Comparison of ENCODE assay signal across 12 mouse cellular contexts in the genomic region with DNA sequence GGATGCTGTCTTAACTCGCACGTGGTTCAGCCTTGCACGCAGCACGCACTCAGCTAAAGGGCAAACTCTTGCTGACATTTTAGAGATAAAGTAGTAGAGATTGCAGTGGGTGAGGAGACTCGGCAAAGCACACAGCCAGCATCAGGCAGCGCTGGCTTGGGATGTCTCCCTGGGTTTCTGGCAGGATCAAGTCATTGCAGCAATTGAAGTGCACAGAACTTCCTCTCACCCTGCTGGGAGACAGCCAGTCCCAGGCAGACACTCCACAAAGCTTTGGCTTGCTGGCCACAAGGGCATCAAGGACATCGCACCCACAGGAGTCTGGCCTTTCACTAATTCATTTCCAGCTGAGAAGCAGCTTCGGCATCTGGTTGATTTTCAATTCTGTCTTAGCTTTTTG. TPM values are rescaled to one million over a fixed set of nuclear protein-coding genes. Genes with fewer than 3 reads are reported as not detected.
DNase-seq lines count a peak whose midpoint lies in the region; ATAC-seq and TF ChIP-seq lines count a peak whose summit lies in the region.
"Had no signal": no experiment of that assay in that cellular context is flagged by ENCODE, and none has a peak within 500 bp of the region (broad histone marks: within the 10 kb centered on the region; RNA-seq: fewer than 3 reads in every experiment).

No protein-coding gene starts in this region.

- H3K4me3 ChIP-seq in kidney, adult 2 months (ENCODE audit: insufficient read depth, low read depth, low read length), result no peak overlapping the region
- H3K4me3 ChIP-seq in kidney, embryonic 15.5 days (replicated peaks), result no peak overlapping the region
- H3K4me3 ChIP-seq in forebrain, embryonic 13.5 days, result no peak overlapping the region

- DNase-seq in kidney, adult 2 months, result peak; percentile 66
- DNase-seq in adrenal gland, postnatal 14 days, result peak; percentile 68
- peak; percentile 98 for DNase-seq in heart, adult 11 months
- DNase-seq in layer of hippocampus, adult 9-11 months, result peak; percentile 9
- no peak for DNase-seq in embryo, embryonic 10 days (ENCODE audit: low spot score)
- no peak for DNase-seq in c-Kit-positive CD71-positive TER-119-positive erythroid progenitor cells, embryonic 14.5 days (ENCODE audit: low spot score)
- DNase-seq: lung, embryonic 14.5 days had no signal

- H3K4me2 ChIP-seq in kidney, embryonic 15.5 days, result no peak overlapping the region
- H3K4me2 ChIP-seq in forebrain, embryonic 13.5 days, result no peak overlapping the region
- H3K4me2 ChIP-seq: lung, embryonic 14.5 days had no signal

- TF ChIP-seq CTCF in kidney, adult 2 months (conservative IDR thresholded peaks at IDR 0.05; ENCODE audit: insufficient read depth, insufficient read length, low read depth, low read length), result no peak

- H3K4me1 ChIP-seq in kidney, adult 2 months (ENCODE audit: control insufficient read depth, insufficient read depth, low read length), result peaks cover 26% of the 10 kb centered on the region
- H3K4me1 ChIP-seq in kidney, embryonic 15.5 days, result peaks cover 36% of the 10 kb centered on the region
- H3K4me1 ChIP-seq in forebrain, embryonic 13.5 days, result no peaks in the 10 kb centered on the region

- no peaks in the 10 kb centered on the region for H3K36me3 ChIP-seq in kidney, adult 2 months (ENCODE audit: control insufficient read depth, insufficient read depth, low read length)
- H3K36me3 ChIP-seq in kidney, embryonic 15.5 days, result no peaks in the 10 kb centered on the region
- no peaks in the 10 kb centered on the region for H3K36me3 ChIP-seq in forebrain, embryonic 13.5 days (ENCODE audit: poor library complexity, severe bottlenecking)

- H3K27ac ChIP-seq in kidney, adult 2 months (ENCODE audit: insufficient read depth, low read depth, low read length), result peak overlapping the region; percentile 25; the same call in 1 of the 2 replicates
- H3K27ac ChIP-seq in kidney, embryonic 15.5 days, result no peak overlapping the region
- H3K27ac ChIP-seq in forebrain, embryonic 13.5 days, result no peak overlapping the region
- H3K27ac ChIP-seq: kidney, postnatal 0 days had no signal

- H3K27me3 ChIP-seq in kidney, adult 2 months (replicated peaks; ENCODE audit: control insufficient read depth, insufficient read depth, low read length), result no peaks in the 10 kb centered on the region
- no peaks in the 10 kb centered on the region for H3K27me3 ChIP-seq in kidney, embryonic 15.5 days
- H3K27me3 ChIP-seq in forebrain, embryonic 13.5 days, result no peaks in the 10 kb centered on the region

- ATAC-seq in kidney, embryonic 15.5 days (replicated peaks; ENCODE audit: low FRiP score), result no peak
- no peak for ATAC-seq in forebrain, embryonic 13.5 days

- no peak for TF ChIP-seq POLR2A in kidney, adult 2 months (IDR thresholded peaks at IDR 0.05; ENCODE audit: low read depth, low read length)

- no peaks in the 10 kb centered on the region for H3K9me3 ChIP-seq in kidney, embryonic 15.5 days (replicated peaks)
- no peaks in the 10 kb centered on the region for H3K9me3 ChIP-seq in forebrain, embryonic 13.5 days (replicated peaks)

- 60% methylated on average over 8 of the region's 8 CpGs for whole genome bisulfite sequencing in kidney, adult 2 months
- WGBS in kidney, embryonic 15.5 days, result 78% methylated on average over 8 of the region's 8 CpGs
- 85% methylated on average over 8 of the region's 8 CpGs for WGBS in forebrain, embryonic 13.5 days

- H3K9ac ChIP-seq in kidney, embryonic 15.5 days, result no peak overlapping the region
- no peak overlapping the region for H3K9ac ChIP-seq in forebrain, embryonic 13.5 days
- H3K9ac ChIP-seq: lung, embryonic 14.5 days had no signal

RNA-seq across cellular contexts. Expression of a gene that starts 27.3 kb away (rescaled TPM):
- not detected in 2 replicates for polyA plus RNA-seq in kidney, adult 2 months (2012; rRNA removed)
- polyA plus RNA-seq in kidney, embryonic 15.5 days (2015; fragmentation: Nextera tagmentation; extraction: Ambion mirVana), result not detected in 2 replicates
- total RNA-seq in adrenal gland, postnatal 14 days (2021), result not detected in 2 replicates
- not detected in 2 replicates for polyA plus RNA-seq in forebrain, embryonic 13.5 days (2015; fragmentation: Nextera tagmentation; extraction: Ambion mirVana)
- total RNA-seq: ES-E14 had no signal
- polyA plus RNA-seq: embryonic facial prominence, embryonic 11.5 days; kidney, postnatal 0 days; lung, embryonic 14.5 days had no signal

Comparison
In these comparisons a context has a peak if more than half of its experiments do, and no peak if none do; other contexts are left out.
1. DNase-seq: peak in kidney, adult 2 months (single experiment), adrenal gland, postnatal 14 days (single experiment), heart, adult 11 months (single experiment) and layer of hippocampus, adult 9-11 months (single experiment); none in embryo, embryonic 10 days (single experiment) and c-Kit-positive CD71-positive TER-119-positive erythroid progenitor cells, embryonic 14.5 days (single experiment).